Mouse (Mus musculus): Measurements from ENCODE around the gene Rad23a. TPM values are rescaled to one million over a fixed set of nuclear protein-coding genes. Genes with fewer than 3 reads are reported as not detected.

The Rad23a gene
- total RNA-seq (2014; rRNA removed) = 62.5 and 68.1 TPM in 2 replicates
- 90.6 and 98.0 TPM in 2 replicates for polyA plus RNA-seq (2015; fragmentation: Nextera tagmentation; extraction: Ambion mirVana)

DNA sequence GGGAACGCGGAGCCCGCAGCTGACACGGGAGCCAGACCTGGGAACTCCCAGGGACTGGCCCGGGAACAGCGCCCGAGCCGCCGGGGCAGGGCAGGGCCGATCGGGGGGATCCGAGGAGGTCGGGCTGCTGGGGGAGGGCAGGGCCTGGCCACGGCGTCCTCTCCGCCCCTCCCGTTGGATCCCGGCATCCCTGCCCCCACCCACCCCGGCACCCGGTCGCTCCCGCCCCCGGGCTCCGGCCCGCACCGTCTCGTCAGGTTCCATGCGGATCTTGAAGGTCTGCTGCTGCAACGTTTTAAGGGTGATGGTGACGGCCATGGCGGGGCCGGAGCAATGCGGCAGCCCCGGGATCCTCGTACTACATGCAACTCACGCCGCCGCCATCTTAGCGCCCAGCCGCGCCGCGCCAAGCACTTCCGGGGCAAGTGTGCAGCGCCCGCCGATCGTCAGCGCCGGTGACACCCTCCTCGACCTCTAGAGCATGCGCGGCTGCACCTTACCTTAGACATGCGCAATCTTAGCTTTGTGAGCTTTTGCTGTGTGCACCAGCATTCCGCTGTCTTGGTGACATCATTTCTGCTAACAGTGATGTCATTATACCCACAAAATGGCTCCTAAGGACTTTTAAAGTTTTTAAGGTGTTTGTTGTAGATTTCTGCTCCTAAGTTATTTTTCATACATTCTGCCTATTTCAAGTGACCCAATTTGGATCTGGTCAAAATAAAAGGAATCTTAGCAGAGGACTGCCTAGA lies at the start of gene Rad23a:
Rad23a (minus strand) TSS at position 418 of the 752 bp plus-strand sequence.
- Histone ChIP-seq H3K4me1 (ENCODE audit: insufficient read depth, low read length) (peaks cover 12% of the 10 kb centered on the region), H3K9ac (replicated peaks; ENCODE audit: low read length) (peak within 1 kb of the TSS; percentile 85), H3K27me3 (ENCODE audit: insufficient read depth, low read length) (no peaks in the 10 kb centered on the region), H3K27ac (peak within 1 kb of the TSS; percentile 94), H3K9me3 (ENCODE audit: low read length) (no peaks in the 10 kb centered on the region), H3K4me2 (ENCODE audit: low read depth, low read length) (peak within 1 kb of the TSS; percentile 84), H3K36me3 (ENCODE audit: insufficient read depth, low read length) (peaks cover 60% of the 10 kb centered on the region), H3K4me3 (ENCODE audit: low read length) (peak within 1 kb of the TSS; percentile 81)
- no peak for TF ChIP-seq CTCF (IDR thresholded peaks at IDR 0.05; ENCODE audit: low read depth)
- ATAC-seq = peak; percentile 97
- DNase-seq (ENCODE audit: low spot score) = peak; percentile 98
- WGBS = under 1% methylated on average over 47 of the region's 55 CpGs

DNA sequence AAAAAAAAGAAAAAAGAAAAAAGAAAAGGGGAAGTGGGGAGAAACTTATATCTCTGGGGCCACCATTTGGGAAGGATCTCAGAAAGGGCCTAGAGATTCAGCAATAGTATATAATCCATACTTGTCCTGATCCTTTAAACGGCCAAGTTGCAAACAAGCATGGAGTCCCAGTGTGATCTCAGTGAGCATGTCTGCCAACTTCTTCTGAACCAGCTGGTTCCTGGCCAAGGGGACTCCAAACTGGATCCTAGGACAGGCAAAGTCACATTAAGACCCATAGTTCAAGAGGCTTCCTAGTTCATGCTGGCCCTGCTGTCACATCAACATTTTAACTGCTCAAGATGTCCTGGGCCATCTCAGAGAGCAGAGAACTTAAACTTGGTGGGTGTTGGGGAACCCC lies 48.7 kb upstream of the Rad23a start:
- Histone ChIP-seq H3K4me2 (ENCODE audit: low read depth, low read length) (no peak overlapping the region), H3K4me1 (ENCODE audit: insufficient read depth, low read length) (peaks cover 11% of the 10 kb centered on the region), H3K36me3 (ENCODE audit: insufficient read depth, low read length) (peaks cover 35% of the 10 kb centered on the region), H3K27me3 (ENCODE audit: insufficient read depth, low read length) (no peaks in the 10 kb centered on the region), H3K9me3 (ENCODE audit: low read length) (no peaks in the 10 kb centered on the region), H3K4me3 (ENCODE audit: low read length) (no peak overlapping the region), H3K9ac (replicated peaks; ENCODE audit: low read length) (no peak overlapping the region), H3K27ac (no peak overlapping the region)
- WGBS = 64% methylated on average over 1 of the region's 1 CpGs
- no peak for DNase-seq (ENCODE audit: low spot score)
- no peak for ATAC-seq
- TF ChIP-seq CTCF (IDR thresholded peaks at IDR 0.05; ENCODE audit: low read depth) = no peak

DNA sequence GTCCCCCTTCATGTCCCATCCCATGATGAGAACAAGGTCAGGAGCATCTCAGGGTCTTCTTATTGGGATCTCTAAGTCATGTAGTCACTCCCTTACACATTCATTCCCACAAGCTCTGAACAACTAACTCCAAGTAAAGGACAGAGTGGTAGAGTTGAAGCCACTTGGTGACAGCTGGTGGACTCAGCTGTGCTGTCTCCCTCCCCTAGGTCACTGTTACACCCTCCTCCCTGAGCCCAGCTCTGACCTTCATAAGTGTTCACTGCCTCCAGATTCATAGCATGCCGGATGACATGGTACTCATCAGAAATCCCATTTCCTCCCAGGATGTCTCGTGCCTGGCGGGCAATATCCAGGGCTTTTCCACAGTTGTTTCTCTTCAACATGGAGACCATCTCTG lies 47.8 kb upstream of the Rad23a start:
- Histone ChIP-seq H3K4me2 (ENCODE audit: low read depth, low read length) (no peak overlapping the region), H3K4me3 (ENCODE audit: low read length) (no peak overlapping the region), H3K27me3 (ENCODE audit: insufficient read depth, low read length) (no peaks in the 10 kb centered on the region), H3K27ac (no peak overlapping the region), H3K9me3 (ENCODE audit: low read length) (no peaks in the 10 kb centered on the region), H3K36me3 (ENCODE audit: insufficient read depth, low read length) (peaks cover 35% of the 10 kb centered on the region), H3K9ac (replicated peaks; ENCODE audit: low read length) (no peak overlapping the region), H3K4me1 (ENCODE audit: insufficient read depth, low read length) (peaks cover 8% of the 10 kb centered on the region; the same call in 1 of the 2 replicates)
- no peak for TF ChIP-seq CTCF (IDR thresholded peaks at IDR 0.05; ENCODE audit: low read depth)
- 93% methylated on average over 3 of the region's 3 CpGs for WGBS
- ATAC-seq (no peak), DNase-seq (ENCODE audit: low spot score) (no peak)

GRCm38 (mm10) chr8:84884728-84885127 lies 44.3 kb upstream of the Rad23a start:
- WGBS = 92% methylated on average over 4 of the region's 4 CpGs
- H3K9me3 ChIP-seq (ENCODE audit: low read length) = no peaks in the 10 kb centered on the region

DNA sequence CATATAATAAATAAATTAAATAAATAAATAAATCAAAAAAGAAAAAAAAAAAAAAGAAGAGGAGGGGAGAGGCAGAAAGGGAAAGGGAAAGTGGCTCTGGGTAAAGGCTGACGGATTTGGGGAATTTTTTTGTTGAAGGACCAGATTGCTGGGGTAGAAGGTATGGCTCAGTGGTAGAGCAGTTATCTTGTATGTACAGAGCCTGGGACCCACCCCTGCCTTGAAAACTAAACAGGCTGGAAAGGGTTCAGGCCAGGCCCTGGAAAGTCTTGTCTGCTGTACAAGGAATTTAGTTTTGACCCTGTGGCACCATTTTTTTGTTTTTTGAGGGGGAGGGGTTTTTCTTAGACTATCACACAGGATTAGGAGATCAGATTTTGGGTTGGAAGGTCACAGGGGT lies 38.5 kb upstream of the Rad23a start:
- no peak overlapping the region for H3K4me2 ChIP-seq (ENCODE audit: low read depth, low read length)
- ATAC-seq = no peak
- DNase-seq (ENCODE audit: low spot score) = no peak
- no peaks in the 10 kb centered on the region for H3K36me3 ChIP-seq (ENCODE audit: insufficient read depth, low read length)
- no peaks in the 10 kb centered on the region for H3K9me3 ChIP-seq (ENCODE audit: low read length)
- no peak overlapping the region for H3K4me3 ChIP-seq (ENCODE audit: low read length)
- H3K27ac ChIP-seq = no peak overlapping the region
- H3K9ac ChIP-seq (replicated peaks; ENCODE audit: low read length) = no peak overlapping the region
- no peak for TF ChIP-seq CTCF (IDR thresholded peaks at IDR 0.05; ENCODE audit: low read depth)
- WGBS = 88% methylated on average over 1 of the region's 1 CpGs
- no peaks in the 10 kb centered on the region for H3K27me3 ChIP-seq (ENCODE audit: insufficient read depth, low read length)
- no peaks in the 10 kb centered on the region for H3K4me1 ChIP-seq (ENCODE audit: insufficient read depth, low read length)

More at GRCm38 (mm10) chr8:84884728-84885127, 44.3 kb upstream of the Rad23a start:
- no peaks in the 10 kb centered on the region for H3K27me3 ChIP-seq (ENCODE audit: insufficient read depth, low read length)
- H3K36me3 ChIP-seq (ENCODE audit: insufficient read depth, low read length) = peaks cover 27% of the 10 kb centered on the region
- no peak overlapping the region for H3K9ac ChIP-seq (replicated peaks; ENCODE audit: low read length)
- no peak overlapping the region for H3K4me2 ChIP-seq (ENCODE audit: low read depth, low read length)
- no peak for TF ChIP-seq CTCF (IDR thresholded peaks at IDR 0.05; ENCODE audit: low read depth)
- H3K27ac ChIP-seq = no peak overlapping the region
- H3K4me3 ChIP-seq (ENCODE audit: low read length) = no peak overlapping the region
- no peaks in the 10 kb centered on the region for H3K4me1 ChIP-seq (ENCODE audit: insufficient read depth, low read length)
- DNase-seq (ENCODE audit: low spot score) = no peak
- no peak for ATAC-seq

- 0 out of 2 replicates have a peak, but pooled peaks cover 3% of the 10 kb centered on the region for H3K4me1 ChIP-seq (ENCODE audit: insufficient read depth, low read length)
- DNase-seq (ENCODE audit: low spot score) (peak; percentile 70), ATAC-seq (peak; percentile 70; the same call in 1 of the 2 replicates)
- no peak overlapping the region for H3K9ac ChIP-seq (replicated peaks; ENCODE audit: low read length)
- H3K4me3 ChIP-seq (ENCODE audit: low read length) = no peak overlapping the region
- no peaks in the 10 kb centered on the region for H3K9me3 ChIP-seq (ENCODE audit: low read length)
- peak overlapping the region; percentile 27 for H3K27ac ChIP-seq
- 38% methylated on average over 3 of the region's 3 CpGs for WGBS
- no peak for TF ChIP-seq CTCF (IDR thresholded peaks at IDR 0.05; ENCODE audit: low read depth)
- H3K4me2 ChIP-seq (ENCODE audit: low read depth, low read length) = no peak overlapping the region
- H3K36me3 ChIP-seq (ENCODE audit: insufficient read depth, low read length) = no peaks in the 10 kb centered on the region
- H3K27me3 ChIP-seq (ENCODE audit: insufficient read depth, low read length) = no peaks in the 10 kb centered on the region
These were observed 37.0 kb upstream of the Rad23a start for GRCm38 (mm10) chr8:84877297-84878035.
